Mouse (Mus musculus) heart, embryonic 12.5 days (tissue): ENCODE results near the gene Oog3. TPM values are rescaled to one million over a fixed set of nuclear protein-coding genes. Genes with fewer than 3 reads are reported as not detected.

Source experiments
- ATAC-seq: fragments of 200-750 bp; cut with Nextera tagmentation; 2 replicates; pipeline ENCODE4 v1.8.0; 2017; ENCODE audit warnings: moderate TSS enrichment, moderate library complexity; ENCODE audit not compliant: insufficient number of reproducible peaks, low FRiP score
- H3K27ac ChIP-seq: fragments of 300-500 bp; sonication (generic); 2 replicates; pipeline ENCODE4 v1.5.1; 2016; ENCODE audit warnings: mild to moderate bottlenecking, moderate library complexity; ENCODE audit not compliant: poor library complexity, severe bottlenecking
- H3K27me3 ChIP-seq: fragments of 300-500 bp; sonication (generic); replicated peaks from 2 replicates; pipeline ENCODE4 v1.6.1; 2016; ENCODE audit warnings: mild to moderate bottlenecking, moderate library complexity
- H3K36me3 ChIP-seq: fragments of 300-500 bp; sonication (generic); 2 replicates; pipeline ENCODE4 v1.6.1; 2016; ENCODE audit warnings: mild to moderate bottlenecking, moderate library complexity
- H3K4me1 ChIP-seq: fragments of 300-500 bp; sonication (generic); replicated peaks from 2 replicates; pipeline ENCODE4 v1.6.1; 2016; ENCODE audit warnings: mild to moderate bottlenecking
- H3K4me2 ChIP-seq: fragments of 300-500 bp; sonication (generic); 2 replicates; pipeline ENCODE4 v1.6.1; 2016; ENCODE audit warnings: mild to moderate bottlenecking, moderate library complexity
- H3K4me3 ChIP-seq: fragments of 300-500 bp; sonication (generic); 2 replicates; pipeline ENCODE4 v1.5.1; 2016; ENCODE audit warnings: mild to moderate bottlenecking
- H3K9ac ChIP-seq: fragments of 300-500 bp; sonication (generic); 2 replicates; pipeline ENCODE4 v1.6.1; 2016; ENCODE audit warnings: mild to moderate bottlenecking, moderate library complexity
- H3K9me3 ChIP-seq: fragments of 300-500 bp; sonication (generic); replicated peaks from 2 replicates; pipeline ENCODE4 v1.6.1; 2016; ENCODE audit warnings: mild to moderate bottlenecking, moderate library complexity
- WGBS: fragments of 180-500 bp; shearing (Covaris S2); methylation state at CpG from one replicate; pipeline ENCODE4 v1.1.7; 2016; 5-methylcytosine and 5-hydroxymethylcytosine counted together
- polyA plus RNA-seq: library from polyadenylated mRNA; unstranded; fragments of >200 nt; fragmentation: Nextera tagmentation; extraction: Ambion mirVana; gene quantifications from 2 replicates; pipeline ENCODE4 v1.2.1, GENCODE M21; 2016

Oog3 gene
- not detected in 2 replicates for polyA plus RNA-seq

DNA sequence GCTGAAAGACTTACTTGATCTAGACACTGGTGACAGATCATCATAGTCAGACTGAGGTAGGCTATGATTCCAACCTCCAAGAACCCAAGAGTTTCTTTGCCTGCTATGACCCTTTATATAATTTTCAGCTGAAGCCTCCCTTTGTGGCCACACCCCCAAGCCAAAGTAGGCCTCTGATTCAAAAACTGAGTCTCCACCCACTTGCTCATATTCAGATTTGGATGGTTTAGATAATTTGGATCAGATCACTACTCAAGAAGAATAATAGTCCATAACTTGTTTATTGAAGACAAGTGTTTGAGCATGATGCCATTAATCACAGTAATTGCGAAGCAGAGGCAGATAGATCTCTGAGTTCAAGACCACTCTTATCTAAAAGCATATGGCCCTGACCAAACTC, at the start of gene Oog3:
Gene Oog3, minus strand, starts transcription at position 101 of the 400 bp plus-strand sequence.
- no peak for ATAC-seq
- WGBS = 62% methylated on average over 1 of the region's 1 CpGs
- no peaks in the 10 kb centered on the region for H3K27me3 ChIP-seq

GRCm38 (mm10) chr4:144190419-144190818, 28.0 kb upstream of the Oog3 start, which contains the start of gene Oog2:
Gene Oog2, plus strand, starts transcription at chr4:144190719.
- no peak within 1 kb of the TSS for H3K27ac ChIP-seq
- no peak for ATAC-seq
- H3K4me3 ChIP-seq = no peak within 1 kb of the TSS
- WGBS = 16% methylated on average over 1 of the region's 1 CpGs
- H3K9ac ChIP-seq = no peak within 1 kb of the TSS
- no peaks in the 10 kb centered on the region for H3K4me1 ChIP-seq
- H3K27me3 ChIP-seq = no peaks in the 10 kb centered on the region
- peaks cover 13% of the 10 kb centered on the region; the same call in 1 of the 2 replicates for H3K9me3 ChIP-seq
- no peaks in the 10 kb centered on the region for H3K36me3 ChIP-seq
- no peak within 1 kb of the TSS for H3K4me2 ChIP-seq

More for the DNA sequence above, at the start of gene Oog3:
- no peaks in the 10 kb centered on the region for H3K36me3 ChIP-seq
- no peak within 1 kb of the TSS for H3K9ac ChIP-seq
- no peak within 1 kb of the TSS for H3K4me3 ChIP-seq
- H3K4me1 ChIP-seq = no peaks in the 10 kb centered on the region
- H3K4me2 ChIP-seq = no peak within 1 kb of the TSS
- H3K9me3 ChIP-seq = peaks cover 32% of the 10 kb centered on the region
- H3K27ac ChIP-seq = no peak within 1 kb of the TSS

Other genes with a start within 250 kb of the Oog3 start
- not detected in 2 replicates for gene Pramef25, start 211.6 kb downstream of the Oog3 start, polyA plus RNA-seq
- not detected in 2 replicates for gene Gm13101, start 195.7 kb downstream of the Oog3 start, polyA plus RNA-seq
- not detected in 2 replicates for gene Pramef17, start 168.3 kb downstream of the Oog3 start, polyA plus RNA-seq
- not detected in 2 replicates for gene Pramel4, start 103.5 kb downstream of the Oog3 start, polyA plus RNA-seq
- gene Gm13102, start 56.2 kb downstream of the Oog3 start, polyA plus RNA-seq = not detected in 2 replicates
- not detected in 2 replicates for gene Oog2, start 28.1 kb upstream of the Oog3 start, polyA plus RNA-seq
- gene C87977, start 50.7 kb upstream of the Oog3 start, polyA plus RNA-seq = not detected in 2 replicates
- not detected in 2 replicates for gene Pramel5, start 117.8 kb upstream of the Oog3 start, polyA plus RNA-seq
- not detected in 2 replicates for gene Gm13128, start 167.6 kb upstream of the Oog3 start, polyA plus RNA-seq
- not detected in 2 replicates for gene Gm13119, start 195.3 kb upstream of the Oog3 start, polyA plus RNA-seq
- gene Pramef20, start 215.3 kb upstream of the Oog3 start, polyA plus RNA-seq = not detected in 2 replicates
- gene Pramef12, start 245.8 kb upstream of the Oog3 start, polyA plus RNA-seq = 0.06 and 0.12 TPM in 2 replicates